Mouse (Mus musculus): Measurements from ENCODE around the gene Rbfox3.

The Rbfox3 gene

DNA sequence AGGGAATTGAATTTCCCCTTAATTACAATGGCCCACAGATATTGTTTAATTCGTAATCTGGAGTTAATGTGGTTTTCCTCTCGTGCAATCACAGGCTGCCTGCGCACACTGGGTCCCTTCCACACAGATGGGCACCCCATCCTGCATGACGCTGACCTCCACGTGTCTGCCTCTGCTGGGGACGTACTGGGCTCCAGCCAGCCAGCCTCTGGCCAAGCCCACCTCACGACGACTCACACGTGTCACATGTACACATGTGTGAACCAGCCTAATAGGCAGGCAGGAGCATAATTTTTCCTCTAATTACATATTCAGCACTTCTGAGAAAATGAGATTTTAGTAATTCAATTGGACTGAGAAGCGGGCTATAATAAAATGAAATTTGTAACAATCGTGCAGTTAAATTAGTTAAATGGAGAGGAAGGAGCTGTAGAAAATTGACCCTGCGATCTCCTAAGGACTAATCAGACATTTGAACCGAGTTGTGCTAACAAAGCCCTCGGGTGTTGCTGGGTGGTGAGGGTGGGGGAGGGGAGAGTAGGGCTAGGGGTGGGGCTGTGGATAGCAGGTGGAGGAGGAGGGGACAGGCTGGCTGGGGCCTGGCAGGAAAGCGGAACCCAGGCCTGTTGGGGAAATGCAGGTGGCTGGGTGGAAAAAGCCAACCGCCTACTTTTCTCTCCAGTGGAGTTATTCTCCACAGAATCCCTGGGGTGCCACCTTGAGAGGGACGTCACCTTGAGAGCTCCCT, 360.4 kb downstream of the Rbfox3 start:
- no peak for DNase-seq (ENCODE audit: low spot score)

DNA sequence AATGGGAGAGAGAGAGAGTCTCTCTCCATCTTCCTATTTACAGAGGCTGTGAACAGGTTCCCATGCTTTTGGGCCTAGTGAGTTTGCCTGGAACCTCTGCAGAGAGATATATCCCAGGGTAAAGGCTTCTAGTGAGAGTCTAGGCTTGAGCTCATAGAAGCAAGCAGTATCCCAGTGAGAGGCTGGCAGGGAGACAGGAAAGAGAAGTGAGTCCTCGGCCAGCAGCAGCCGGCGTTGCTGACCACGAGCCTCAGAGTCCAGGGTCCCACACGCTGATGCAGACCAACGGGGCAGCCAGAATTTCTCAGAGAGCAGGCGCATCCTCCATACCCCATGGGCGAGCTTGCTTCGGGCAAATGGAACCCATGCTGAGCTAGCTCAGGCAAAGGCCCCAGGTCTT, 363.2 kb downstream of the Rbfox3 start:
- DNase-seq (ENCODE audit: low spot score) = no peak

DNA sequence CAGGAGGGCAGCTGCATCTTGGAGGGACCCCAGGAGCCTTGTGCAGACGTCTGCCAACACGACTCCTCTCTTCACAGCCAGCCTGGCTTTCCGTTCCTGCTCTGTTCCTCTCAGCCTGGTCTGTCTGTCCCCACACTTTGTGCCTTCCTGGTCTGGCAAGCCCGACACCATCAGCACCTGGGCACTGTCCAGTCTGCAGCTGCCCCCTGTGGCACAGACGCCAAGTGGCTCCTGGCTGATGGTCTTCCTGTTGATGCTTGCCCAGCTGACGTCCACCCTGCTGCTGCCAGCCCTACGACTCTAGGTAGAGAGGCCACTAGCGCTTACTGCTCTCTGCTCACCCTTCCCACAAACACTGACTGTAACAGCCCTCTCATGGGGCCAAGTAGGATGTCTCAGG, 365.1 kb downstream of the Rbfox3 start:
- no peak for DNase-seq (ENCODE audit: low spot score)

DNA sequence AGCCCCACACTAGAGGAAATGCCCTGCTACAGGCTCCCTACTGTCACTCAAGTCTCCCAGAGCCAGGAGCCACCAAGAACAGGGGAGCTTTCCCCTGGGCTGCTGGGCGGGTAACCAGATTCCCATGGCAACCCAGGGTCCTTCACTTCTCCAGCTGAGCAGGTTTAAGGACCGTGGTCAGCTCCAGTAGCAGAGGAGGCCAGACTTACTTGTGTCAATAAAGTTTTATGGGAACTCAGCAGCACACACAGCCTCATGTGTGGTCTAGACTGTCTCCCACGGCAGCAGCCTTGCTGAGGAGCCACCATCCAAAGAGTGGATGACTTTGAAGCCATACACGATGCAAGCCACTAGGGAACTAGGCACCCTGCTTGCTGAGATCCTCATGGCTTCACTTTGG, 365.7 kb downstream of the Rbfox3 start:
- no peak for DNase-seq (ENCODE audit: low spot score)

DNA sequence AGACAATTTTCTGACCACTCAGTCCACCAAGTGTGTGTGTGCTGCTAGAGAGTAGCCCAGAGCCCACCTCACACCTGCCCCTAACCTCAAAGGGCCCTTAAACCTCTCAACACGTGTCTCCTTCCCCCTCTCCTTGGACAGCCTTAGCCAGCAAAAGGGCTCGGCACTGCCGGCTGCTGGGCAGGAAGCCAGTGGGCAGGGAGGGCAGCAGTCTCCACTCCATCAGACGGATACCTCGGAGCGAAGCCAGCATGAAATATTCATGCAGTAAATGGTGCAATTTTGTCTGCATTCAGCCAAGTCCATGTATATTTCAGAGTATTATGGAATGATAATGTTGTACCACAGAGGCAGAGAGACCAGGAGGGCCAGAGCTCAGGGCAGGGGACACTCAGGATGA, 366.8 kb downstream of the Rbfox3 start:
- DNase-seq (ENCODE audit: low spot score) = no peak

DNA sequence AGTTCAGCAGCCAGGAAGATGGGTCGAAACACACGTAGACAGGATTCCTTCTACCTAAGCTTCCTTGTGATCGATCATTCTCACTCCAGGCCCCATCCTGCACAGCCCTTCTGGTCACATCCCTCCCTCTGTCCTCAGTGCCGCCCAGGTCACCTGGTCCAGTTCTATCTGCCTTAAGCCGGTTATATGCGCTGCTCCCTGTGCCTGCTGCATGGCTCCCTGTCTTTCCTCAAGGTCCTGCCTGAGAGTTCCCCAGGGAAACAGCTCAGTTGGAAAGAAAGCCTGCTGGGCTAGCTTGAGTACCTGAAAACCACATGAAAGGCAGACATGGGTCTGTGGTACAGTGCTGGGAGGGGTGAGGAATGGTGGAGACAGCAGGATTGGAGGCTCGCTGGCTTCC, 368.5 kb downstream of the Rbfox3 start:
- no peak for DNase-seq (ENCODE audit: low spot score)

DNA sequence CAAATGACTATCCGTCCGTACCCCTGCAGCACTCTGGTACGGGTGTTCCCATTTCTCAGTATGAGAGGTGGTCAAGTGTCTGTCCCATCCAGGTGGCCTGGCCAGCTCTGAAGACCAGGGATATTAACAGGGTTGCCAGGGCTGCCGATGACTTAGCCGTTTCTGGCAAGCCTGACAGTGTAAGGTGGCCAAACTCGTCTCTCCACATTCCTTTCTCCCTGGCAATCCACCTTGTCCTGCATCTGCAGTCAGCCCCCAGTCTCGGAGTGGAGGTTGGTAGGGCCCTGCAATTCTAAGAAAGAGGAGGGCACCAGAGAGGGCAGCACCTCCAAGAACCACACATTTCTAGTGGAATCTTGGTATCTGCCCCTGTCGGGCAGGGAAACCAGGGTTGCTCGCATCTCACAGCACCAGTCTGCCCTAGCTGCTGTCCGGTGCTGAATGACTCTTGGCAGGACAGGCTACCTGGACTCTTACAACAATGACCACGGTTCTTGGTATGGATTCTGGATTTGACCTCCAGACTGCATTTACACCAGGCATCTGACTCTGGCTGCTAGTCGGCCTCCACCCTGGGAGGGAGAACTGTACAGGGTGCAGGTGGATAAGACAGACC, 370.9 kb downstream of the Rbfox3 start:
- no peak for DNase-seq (ENCODE audit: low spot score)

DNA sequence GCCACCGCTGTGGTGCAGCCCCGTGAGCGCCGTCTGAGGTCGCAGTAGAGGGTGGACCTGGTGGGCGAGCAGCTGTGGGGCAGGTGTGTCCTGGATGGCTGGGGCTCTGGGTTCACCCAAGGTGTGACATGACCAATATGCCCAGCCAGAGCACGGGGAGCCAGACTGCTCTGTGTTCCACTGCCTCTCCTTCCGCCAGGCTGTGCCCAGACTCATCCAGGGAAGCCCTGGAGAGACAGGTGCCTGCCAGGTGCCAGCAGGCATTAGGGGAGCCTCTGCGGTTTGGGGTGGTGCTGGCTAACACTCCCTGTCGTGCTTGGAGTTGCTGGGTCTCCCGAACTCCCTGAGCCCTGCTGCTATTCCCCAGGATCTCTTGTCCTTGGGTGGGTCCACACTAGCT, 373.4 kb downstream of the Rbfox3 start:
- no peak for DNase-seq (ENCODE audit: low spot score)

DNA sequence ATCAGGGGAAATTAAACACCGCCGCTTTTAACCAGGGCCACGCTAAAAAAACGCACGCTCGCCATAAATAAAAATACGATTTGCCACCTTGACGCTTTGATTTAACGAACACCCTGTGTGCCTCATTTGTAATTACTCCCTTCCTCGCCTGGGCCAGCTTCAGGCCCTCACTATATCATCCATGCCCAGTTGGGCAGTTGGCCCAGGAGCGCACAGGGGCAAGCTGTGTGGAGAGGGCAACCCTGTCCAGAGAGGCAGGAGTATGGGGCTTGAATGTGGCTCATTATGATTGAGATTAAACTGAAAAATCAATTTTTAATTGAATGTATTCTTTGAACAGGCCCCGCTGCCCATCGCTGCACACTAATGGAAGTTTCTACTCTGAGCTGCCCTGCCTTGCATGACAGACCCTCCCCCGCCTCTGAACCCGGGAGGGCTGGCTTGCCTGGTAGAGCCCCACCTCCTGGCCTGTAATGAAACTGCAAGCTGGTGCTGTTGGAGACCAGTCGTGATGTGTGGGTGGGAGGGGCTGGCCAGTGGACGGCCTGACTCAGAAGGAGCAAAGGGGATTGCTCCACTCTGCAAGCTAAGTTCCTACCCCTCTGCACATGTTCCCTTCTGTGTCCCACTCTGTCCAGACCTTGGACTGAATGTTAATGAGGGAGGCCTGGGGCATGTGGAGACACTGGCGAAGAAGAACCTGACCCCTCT, 376.9 kb downstream of the Rbfox3 start:
- DNase-seq (ENCODE audit: low spot score) = no peak

DNA sequence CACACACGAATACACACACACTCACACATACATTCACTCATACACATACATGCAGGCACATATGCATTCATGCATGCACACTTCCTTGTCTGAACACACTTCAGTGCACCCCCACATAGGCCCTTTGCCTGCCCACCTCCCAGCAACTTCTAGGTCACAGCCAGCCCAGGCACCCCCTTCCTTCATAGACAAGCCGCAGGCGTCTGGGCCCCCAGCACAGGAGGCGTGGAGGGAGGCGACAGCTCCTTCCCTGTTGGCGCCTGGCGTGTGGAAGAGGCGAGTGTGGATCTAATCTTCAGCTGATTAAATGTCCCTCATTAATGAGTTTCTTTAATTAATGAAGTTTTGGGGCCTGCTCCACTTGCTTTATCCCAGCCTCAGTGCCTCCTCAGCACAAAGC, 381.1 kb downstream of the Rbfox3 start:
- no peak for DNase-seq (ENCODE audit: low spot score)

DNA sequence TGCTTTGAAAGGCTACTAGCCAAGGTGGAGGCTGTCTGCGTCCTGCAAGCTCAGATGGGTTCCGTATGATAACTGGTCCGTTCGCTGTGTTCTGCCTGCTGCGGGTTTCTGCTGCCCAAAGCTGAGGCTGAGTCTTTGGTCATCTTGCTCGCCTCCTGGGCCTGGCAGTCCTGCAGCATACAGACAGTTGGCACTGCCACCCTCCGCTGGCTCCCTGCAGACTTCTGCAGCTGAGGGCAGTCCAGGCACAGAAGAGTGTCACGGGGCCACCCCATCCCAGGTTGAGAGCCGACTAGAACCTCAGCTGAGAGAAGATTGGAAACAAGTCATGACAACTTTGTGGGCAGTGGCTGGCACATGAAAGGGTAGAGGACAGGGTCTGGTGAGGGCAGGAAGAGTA, 382.6 kb downstream of the Rbfox3 start:
- no peak for DNase-seq (ENCODE audit: low spot score)

DNA sequence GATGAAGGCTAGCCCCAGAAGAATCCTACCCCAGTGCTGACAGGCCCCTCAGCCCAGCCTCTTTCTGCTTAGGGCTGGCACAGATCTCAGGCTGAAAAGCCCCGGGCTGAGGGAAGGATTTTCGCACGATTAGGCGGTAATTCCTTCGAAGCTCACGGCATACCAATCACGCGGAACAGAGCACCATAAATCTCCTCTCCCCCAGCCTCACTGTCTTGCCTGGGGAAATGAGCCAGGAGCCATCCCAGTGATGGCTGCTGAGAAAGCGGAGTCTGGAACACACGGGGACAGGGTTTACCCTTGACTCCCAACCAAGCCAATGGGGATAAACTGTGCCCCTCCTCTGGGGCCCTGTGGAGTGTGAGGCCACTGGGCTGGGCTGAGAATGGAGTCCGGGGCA, 386.3 kb downstream of the Rbfox3 start:
- no peak for DNase-seq (ENCODE audit: low spot score)

DNA sequence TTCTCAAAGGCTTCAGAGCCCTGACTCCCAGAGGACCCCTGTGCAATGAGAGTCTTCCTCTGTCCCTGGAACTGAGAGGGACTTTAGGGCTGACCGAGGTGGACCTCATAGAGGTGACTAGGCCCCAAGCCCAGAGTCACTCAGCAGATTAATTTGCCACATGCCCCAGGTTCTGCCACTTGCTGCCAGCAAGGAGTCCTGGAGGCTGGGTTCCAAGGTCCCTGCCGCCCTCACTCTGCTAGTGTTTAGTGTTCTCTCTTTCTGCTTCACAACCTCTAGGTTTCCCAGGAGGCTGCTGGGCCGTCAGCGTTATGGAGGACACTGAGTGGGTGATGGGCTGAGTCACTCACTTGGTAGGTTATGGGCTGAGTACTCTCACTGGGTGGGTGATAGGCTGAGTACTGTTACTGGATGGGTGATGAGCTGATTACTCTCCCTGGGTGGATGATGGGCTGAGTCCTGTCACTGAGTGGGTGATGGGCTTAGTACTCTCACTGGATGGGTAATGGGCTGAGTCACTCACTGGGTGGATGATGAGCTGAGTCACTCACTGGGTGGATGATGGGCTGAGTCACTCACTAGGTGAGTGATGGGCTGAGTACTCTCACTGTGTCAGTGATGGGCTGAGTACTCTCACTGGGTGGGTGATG, 387.8 kb downstream of the Rbfox3 start:
- DNase-seq (ENCODE audit: low spot score) = no peak

DNA sequence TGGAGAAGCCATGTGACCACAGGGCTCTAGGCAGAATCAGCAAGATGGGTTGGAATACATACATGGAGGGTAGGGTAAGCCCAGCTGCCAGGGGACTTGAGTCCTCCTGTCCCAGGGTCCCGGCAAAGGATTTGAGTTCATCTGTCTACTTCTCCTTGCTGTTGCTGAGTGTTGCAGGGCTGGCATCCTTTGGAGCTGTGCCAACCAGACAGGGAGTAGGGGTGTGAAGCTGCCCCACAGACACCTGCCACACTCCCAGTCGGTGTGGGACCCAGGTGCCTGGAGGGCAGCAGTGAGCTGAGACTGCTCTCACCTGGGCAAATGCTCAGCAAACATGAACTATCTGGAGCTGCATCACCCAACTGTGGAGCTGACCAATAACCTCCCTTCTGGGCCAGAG, 390.5 kb downstream of the Rbfox3 start:
- no peak for DNase-seq (ENCODE audit: low spot score)

DNA sequence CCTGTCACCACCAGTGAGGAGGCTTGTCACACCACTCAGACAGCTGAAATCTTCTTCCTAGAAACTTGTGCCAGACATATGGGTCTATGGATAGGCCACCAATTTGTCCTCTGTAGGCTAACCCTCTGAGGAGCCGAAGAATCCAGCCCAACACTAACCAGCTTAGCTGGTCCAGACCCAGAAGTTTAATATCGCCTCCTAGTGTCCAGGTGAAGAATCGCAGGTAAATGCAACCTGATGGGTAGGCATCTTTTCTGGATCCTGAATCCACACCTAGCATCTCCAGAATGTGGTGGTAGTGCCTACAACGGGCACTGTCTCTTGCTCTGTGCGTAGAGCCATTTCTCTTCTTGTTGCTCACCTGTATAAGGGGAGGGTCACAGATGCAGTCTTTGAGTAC, 391.1 kb downstream of the Rbfox3 start:
- DNase-seq (ENCODE audit: low spot score) = no peak

DNA sequence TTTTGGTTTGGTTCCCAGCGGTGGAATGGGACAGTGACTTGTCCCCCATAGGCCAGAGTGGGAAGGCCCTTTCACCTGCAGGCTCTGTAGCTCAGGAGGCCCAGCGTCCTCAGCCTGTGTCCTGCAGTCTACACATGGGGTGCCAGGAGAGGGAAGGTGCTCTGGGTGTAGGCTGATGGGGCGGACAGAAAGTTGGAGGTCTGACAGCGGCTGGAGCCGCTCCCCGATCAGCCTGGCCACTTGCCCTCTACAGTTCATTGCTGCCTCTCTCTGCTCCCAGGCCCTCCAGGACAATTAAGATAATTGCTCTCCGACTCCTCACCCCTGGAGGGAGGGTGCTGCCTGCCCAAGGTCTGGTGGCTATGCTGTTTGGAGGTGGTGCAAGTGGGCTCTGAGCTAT, 392.7 kb downstream of the Rbfox3 start:
- no peak for DNase-seq (ENCODE audit: low spot score)

DNA sequence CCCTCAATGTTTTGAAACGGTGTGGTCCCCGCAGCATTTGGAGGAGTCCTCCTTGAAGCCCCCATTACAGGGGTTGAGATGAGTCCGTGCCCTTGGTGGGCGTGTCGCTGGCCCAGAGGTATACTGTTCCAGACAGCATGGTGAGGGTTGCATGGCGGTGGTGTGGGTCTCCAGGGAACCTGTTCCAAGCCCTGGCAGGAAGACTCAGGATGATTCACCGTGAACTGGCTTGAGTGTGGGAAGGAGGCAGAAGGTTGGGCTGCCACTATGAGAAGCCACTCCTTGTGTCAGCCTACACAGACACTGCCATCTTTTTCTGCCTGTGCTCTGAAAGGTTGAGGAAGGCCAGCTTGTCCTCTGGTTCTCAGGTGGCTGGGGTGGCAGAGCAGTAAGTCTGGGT, 393.5 kb downstream of the Rbfox3 start:
- DNase-seq (ENCODE audit: low spot score) = no peak

DNA sequence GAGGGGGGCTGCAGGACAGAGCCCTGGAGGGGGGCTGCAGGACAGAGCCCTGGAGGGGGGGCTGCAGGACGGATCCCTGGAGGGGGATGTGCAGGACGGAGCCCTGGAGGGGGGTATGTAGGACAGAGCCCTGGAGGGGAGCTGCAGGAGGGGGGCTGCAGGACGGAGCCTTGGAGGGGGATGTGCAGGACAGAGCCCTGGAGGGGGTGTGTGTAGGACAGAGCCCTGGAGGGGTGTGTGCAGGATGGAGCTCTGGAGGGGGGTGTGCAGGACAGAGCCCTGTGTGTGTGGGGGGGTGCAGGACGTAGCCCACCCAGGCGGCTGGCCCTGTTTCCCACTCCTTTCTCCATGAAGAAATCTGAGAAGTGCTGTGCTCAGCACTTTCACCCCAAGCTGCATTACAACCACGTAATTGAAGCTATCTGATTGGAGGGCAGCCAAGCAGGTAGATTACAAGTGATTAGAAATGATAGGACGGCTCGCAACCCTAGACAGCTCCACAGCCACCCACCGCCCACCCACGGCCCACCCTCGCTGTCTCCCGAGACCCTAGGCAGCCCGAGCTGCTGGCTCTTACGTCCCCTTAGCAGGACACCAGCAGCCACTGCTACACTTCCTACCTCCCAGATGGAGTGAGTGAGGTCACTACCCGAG, 399.0 kb downstream of the Rbfox3 start:
- no peak for DNase-seq (ENCODE audit: low spot score)

DNA sequence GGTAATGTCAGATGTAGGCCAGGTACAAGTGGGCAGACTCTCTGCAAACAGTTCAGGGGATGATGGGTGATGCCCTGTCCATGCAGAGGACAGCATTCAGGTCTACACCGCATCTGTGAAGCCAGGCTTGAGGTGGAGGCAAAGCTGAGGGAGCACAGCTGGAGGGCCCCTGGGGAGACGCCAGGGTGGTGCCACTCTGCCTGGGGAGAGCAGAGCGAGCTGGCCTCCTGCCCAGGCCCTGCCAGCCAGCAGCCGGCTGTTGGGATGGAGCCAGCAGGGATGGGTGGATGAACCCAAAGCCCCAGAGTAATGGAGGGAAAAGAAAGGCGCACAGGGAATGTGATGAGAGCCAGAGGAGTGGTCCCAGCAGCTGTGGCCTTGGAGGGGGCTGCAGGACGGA, 399.5 kb downstream of the Rbfox3 start:
- DNase-seq (ENCODE audit: low spot score) = no peak

DNA sequence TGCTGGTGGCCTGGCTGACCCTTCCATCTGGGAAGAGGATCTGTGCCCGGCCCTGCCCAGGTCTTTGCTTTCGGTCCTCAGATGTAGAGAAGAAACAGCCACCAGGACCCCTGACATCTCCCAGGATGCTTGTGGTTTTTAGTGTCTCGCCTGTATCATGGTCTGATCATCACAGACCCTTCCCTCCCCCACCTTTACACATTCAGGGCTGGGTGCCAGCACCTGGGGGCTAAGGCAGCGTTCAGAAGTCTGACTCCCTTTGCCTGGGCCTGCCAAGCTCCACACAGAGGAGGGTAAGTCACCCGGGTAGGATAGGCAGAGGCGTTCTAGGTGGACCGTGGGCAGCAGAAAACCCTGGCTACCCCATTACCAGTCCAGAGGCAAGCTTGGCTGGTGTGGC, 403.1 kb downstream of the Rbfox3 start:
- DNase-seq (ENCODE audit: low spot score) = no peak

DNA sequence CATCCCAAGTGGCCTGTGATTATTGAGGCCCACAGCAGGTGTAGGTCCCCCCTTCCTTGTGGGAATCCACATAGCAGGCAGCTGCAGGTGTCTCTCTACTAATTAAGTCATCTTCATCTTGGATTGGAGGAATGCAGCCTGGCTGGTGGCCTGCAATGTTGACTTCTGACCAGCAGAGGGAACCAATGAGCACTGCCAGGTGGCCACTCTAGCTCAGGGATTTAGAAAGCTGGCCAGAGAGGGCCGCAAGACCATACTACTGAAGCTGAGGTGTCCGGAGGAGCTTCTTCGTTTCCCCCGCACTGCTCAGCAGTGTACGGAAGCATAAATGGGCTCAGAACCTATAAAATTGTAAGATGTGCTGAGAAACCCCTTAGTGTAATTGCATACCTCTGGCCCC, 403.5 kb downstream of the Rbfox3 start:
- peak; percentile 72 for DNase-seq (ENCODE audit: low spot score)

DNA sequence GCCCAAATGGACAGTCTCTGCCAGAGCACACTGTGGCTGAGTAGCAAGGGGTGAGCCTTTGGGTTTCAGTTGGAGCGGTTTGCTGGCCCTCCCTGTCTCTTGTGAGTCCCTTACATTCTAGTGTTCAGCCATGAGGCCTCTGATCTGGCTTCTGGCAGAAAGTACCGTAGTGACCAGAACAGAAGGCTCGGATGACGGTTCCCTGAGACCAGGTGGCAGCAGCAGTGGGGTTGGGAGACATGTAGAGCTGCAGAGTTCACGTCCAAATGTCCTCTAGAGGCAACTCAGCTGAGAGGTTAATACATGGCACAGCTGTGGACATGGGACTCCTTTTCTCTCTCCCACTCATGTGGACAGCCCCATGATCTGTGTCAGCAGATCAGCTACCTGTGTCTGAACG, 404.3 kb downstream of the Rbfox3 start:
- DNase-seq (ENCODE audit: low spot score) = no peak

DNA sequence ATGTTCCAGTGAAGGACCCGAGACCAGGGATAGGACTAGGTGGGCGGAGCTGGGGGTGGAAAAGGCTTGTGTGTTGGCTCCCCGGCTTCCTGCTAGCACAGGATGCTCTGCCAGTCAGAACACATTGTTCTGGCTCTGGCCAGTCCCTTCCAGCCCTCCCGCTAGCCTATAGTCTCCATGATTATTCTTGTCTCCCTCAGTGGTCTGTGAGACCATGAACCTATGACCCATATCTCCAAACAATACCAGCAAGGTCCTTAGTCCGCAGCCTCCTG, 407.3 kb downstream of the Rbfox3 start:
- no peak for DNase-seq (ENCODE audit: low spot score)

Measured in layer of hippocampus, adult 9-10 months (tissue).